Mouse (Mus musculus) kidney, embryonic 15.5 days (tissue): ENCODE measurements around the gene Hyou1. TPM values are rescaled to one million over a fixed set of nuclear protein-coding genes. Genes with fewer than 3 reads are reported as not detected.
A peak's percentile ranks its signal among the peaks of the same experiment; 100 is the strongest.
"Not testable (repeated sequence)": the region's sequence is repeated elsewhere in the genome, so short reads cannot be mapped to it uniquely, and the experiment has no call there.

Experiments used
- ATAC-seq: fragments of 200-750 bp; cut with Nextera tagmentation; replicated peaks from 2 replicates; pipeline ENCODE4 v1.8.0; 2017; ENCODE audit warnings: moderate TSS enrichment; ENCODE audit not compliant: low FRiP score
- H3K27ac ChIP-seq: fragments of 300-500 bp; sonication (generic); 2 replicates; pipeline ENCODE4 v1.5.1; 2015; ENCODE audit warnings: mild to moderate bottlenecking, inconsistent platforms
- H3K27me3 ChIP-seq: fragments of 300-500 bp; sonication (generic); 2 replicates; pipeline ENCODE4 v1.6.1; 2015; ENCODE audit warnings: inconsistent platforms
- H3K36me3 ChIP-seq: fragments of 300-500 bp; sonication (generic); 2 replicates; pipeline ENCODE4 v1.6.1; 2015; ENCODE audit warnings: inconsistent platforms
- H3K4me1 ChIP-seq: fragments of 300-500 bp; sonication (generic); 2 replicates; pipeline ENCODE4 v1.6.1; 2015; ENCODE audit warnings: inconsistent platforms
- H3K4me2 ChIP-seq: fragments of 300-500 bp; sonication (generic); 2 replicates; pipeline ENCODE4 v1.6.1; 2015; ENCODE audit warnings: moderate library complexity, mild to moderate bottlenecking, inconsistent platforms
- H3K4me3 ChIP-seq: fragments of 300-500 bp; sonication (generic); replicated peaks from 2 replicates; pipeline ENCODE4 v1.5.1; 2015; ENCODE audit warnings: mild to moderate bottlenecking, inconsistent platforms
- H3K9ac ChIP-seq: fragments of 300-500 bp; sonication (generic); 2 replicates; pipeline ENCODE4 v1.6.1; 2015; ENCODE audit warnings: mild to moderate bottlenecking, inconsistent platforms
- H3K9me3 ChIP-seq: fragments of 300-500 bp; sonication (generic); replicated peaks from 2 replicates; pipeline ENCODE4 v1.6.1; 2016; ENCODE audit warnings: inconsistent platforms
- WGBS: fragments of 180-500 bp; shearing (Covaris S2); methylation state at CpG from one replicate; pipeline ENCODE4 v1.1.7; 2015; ENCODE audit warnings: mixed read lengths; 5-methylcytosine and 5-hydroxymethylcytosine counted together
- polyA plus RNA-seq: library from polyadenylated mRNA; unstranded; fragments of >200 nt; fragmentation: Nextera tagmentation; extraction: Ambion mirVana; gene quantifications from 2 replicates; pipeline ENCODE4 v1.2.1, GENCODE M21; 2015

Hyou1 gene
- polyA plus RNA-seq, 1 experiment from 2014 or later = 48.2 TPM

- no peaks in the 10 kb centered on the region for H3K9me3 ChIP-seq
- no peak overlapping the region for H3K9ac ChIP-seq
- H3K4me3 ChIP-seq = no peak overlapping the region
- H3K27me3 ChIP-seq = no peaks in the 10 kb centered on the region
- H3K36me3 ChIP-seq = peaks cover 64% of the 10 kb centered on the region
- 80% methylated on average over 2 of the region's 2 CpGs for WGBS
- ATAC-seq = no peak
- H3K27ac ChIP-seq = no peak overlapping the region
- peaks cover 16% of the 10 kb centered on the region for H3K4me1 ChIP-seq
- H3K4me2 ChIP-seq = no peak overlapping the region
Measured at GRCm38 (mm10) chr9:44410647-44411336, 31.5 kb downstream of the Hyou1 start.

- Histone ChIP-seq H3K4me1 (peaks cover 12% of the 10 kb centered on the region), H3K27ac (no peak overlapping the region), H3K4me2 (no peak overlapping the region), H3K27me3 (no peaks in the 10 kb centered on the region), H3K4me3 (no peak overlapping the region), H3K9ac (no peak overlapping the region), H3K36me3 (peaks cover 71% of the 10 kb centered on the region), H3K9me3 (no peaks in the 10 kb centered on the region)
- 91% methylated on average over 1 of the region's 1 CpGs for WGBS
- ATAC-seq = no peak
Measured at GRCm38 (mm10) chr9:44411601-44412130, 32.4 kb downstream of the Hyou1 start.

- ATAC-seq = no peak
- WGBS = 87% methylated on average over 4 of the region's 4 CpGs
- Histone ChIP-seq H3K9ac (no peak overlapping the region), H3K27ac (0 out of 2 replicates have a peak overlapping the region, but pooled peaks have one; percentile 19), H3K4me2 (no peak overlapping the region), H3K27me3 (no peaks in the 10 kb centered on the region), H3K4me1 (peaks cover 16% of the 10 kb centered on the region), H3K36me3 (peaks cover 71% of the 10 kb centered on the region), H3K9me3 (no peaks in the 10 kb centered on the region), H3K4me3 (no peak overlapping the region)
Measured at GRCm38 (mm10) chr9:44412306-44412705, 33.0 kb downstream of the Hyou1 start.

- peaks cover 71% of the 10 kb centered on the region for H3K36me3 ChIP-seq
Measured at GRCm38 (mm10) chr9:44412781-44413180, 33.5 kb downstream of the Hyou1 start.

GRCm38 (mm10) chr9:44417156-44417891 lies 38.0 kb downstream of the Hyou1 start:
- peak overlapping the region; percentile 76 for H3K4me3 ChIP-seq
- H3K9me3 ChIP-seq = no peaks in the 10 kb centered on the region
- peak overlapping the region; percentile 88 for H3K27ac ChIP-seq
- WGBS = 7% methylated on average over 26 of the region's 26 CpGs
- peaks cover 18% of the 10 kb centered on the region for H3K4me1 ChIP-seq
- no peaks in the 10 kb centered on the region for H3K27me3 ChIP-seq
- ATAC-seq = peak; percentile 85
- peak overlapping the region; percentile 75 for H3K9ac ChIP-seq
- H3K4me2 ChIP-seq = peak overlapping the region; percentile 79
- H3K36me3 ChIP-seq = peaks cover 35% of the 10 kb centered on the region

More at GRCm38 (mm10) chr9:44412781-44413180, 33.5 kb downstream of the Hyou1 start:
- Histone ChIP-seq H3K4me3 (no peak overlapping the region), H3K4me2 (no peak overlapping the region), H3K9ac (no peak overlapping the region), H3K9me3 (no peaks in the 10 kb centered on the region), H3K27me3 (no peaks in the 10 kb centered on the region), H3K27ac (0 out of 2 replicates have a peak overlapping the region, but pooled peaks have one; percentile 19), H3K4me1 (peaks cover 19% of the 10 kb centered on the region)
- no peak for ATAC-seq
- WGBS = 83% methylated on average over 2 of the region's 2 CpGs

GRCm38 (mm10) chr9:44417892-44418363 lies 38.6 kb downstream of the Hyou1 start:
- peak overlapping the region; percentile 79 for H3K4me2 ChIP-seq
- ATAC-seq = peak; percentile 93
- peaks cover 29% of the 10 kb centered on the region for H3K36me3 ChIP-seq
- no peaks in the 10 kb centered on the region for H3K27me3 ChIP-seq
- H3K4me3 ChIP-seq = peak overlapping the region; percentile 76
- H3K27ac ChIP-seq = peak overlapping the region; percentile 88
- H3K9ac ChIP-seq = peak overlapping the region; percentile 75
- WGBS = under 1% methylated on average over 38 of the region's 38 CpGs
- no peaks in the 10 kb centered on the region for H3K9me3 ChIP-seq
- peaks cover 18% of the 10 kb centered on the region for H3K4me1 ChIP-seq

- ATAC-seq = no peak
- peak within 1 kb of the TSS; percentile 88 for H3K27ac ChIP-seq
Measured at GRCm38 (mm10) chr9:44418519-44419385, 39.5 kb downstream of the Hyou1 start, which contains the start of gene Ccdc84. Gene Ccdc84 (minus strand): TSS chr9:44418569.

GRCm38 (mm10) chr9:44419730-44420129 lies 40.4 kb downstream of the Hyou1 start:
- 92% methylated on average over 9 of the region's 9 CpGs for WGBS
- Histone ChIP-seq H3K4me1 (peaks cover 18% of the 10 kb centered on the region), H3K36me3 (peaks cover 13% of the 10 kb centered on the region)
- not testable (repeated sequence) for H3K4me3 ChIP-seq, H3K27ac ChIP-seq, H3K4me2 ChIP-seq, H3K9me3 ChIP-seq, ATAC-seq, H3K9ac ChIP-seq, H3K27me3 ChIP-seq

More at GRCm38 (mm10) chr9:44418519-44419385, 39.5 kb downstream of the Hyou1 start, which contains the start of gene Ccdc84:
- 75% methylated on average over 14 of the region's 14 CpGs for WGBS
- Histone ChIP-seq H3K9ac (peak within 1 kb of the TSS; percentile 75), H3K4me3 (peak within 1 kb of the TSS; percentile 76), H3K27me3 (no peaks in the 10 kb centered on the region), H3K4me1 (peaks cover 18% of the 10 kb centered on the region), H3K9me3 (no peaks in the 10 kb centered on the region), H3K36me3 (peaks cover 23% of the 10 kb centered on the region), H3K4me2 (peak within 1 kb of the TSS; percentile 79)

GRCm38 (mm10) chr9:44420280-44420898 lies 41.1 kb downstream of the Hyou1 start:
- peaks cover 18% of the 10 kb centered on the region for H3K4me1 ChIP-seq
- ATAC-seq = no peak
- H3K4me2 ChIP-seq = no peak overlapping the region
- peaks cover 11% of the 10 kb centered on the region for H3K36me3 ChIP-seq
- H3K9ac ChIP-seq = no peak overlapping the region
- no peaks in the 10 kb centered on the region for H3K9me3 ChIP-seq
- H3K4me3 ChIP-seq = no peak overlapping the region
- 67% methylated on average over 5 of the region's 5 CpGs for WGBS
- H3K27me3 ChIP-seq = no peaks in the 10 kb centered on the region
- H3K27ac ChIP-seq = no peak overlapping the region

- no peak overlapping the region for H3K4me2 ChIP-seq
- no peak overlapping the region for H3K9ac ChIP-seq
- no peak overlapping the region for H3K27ac ChIP-seq
- 83% methylated on average over 4 of the region's 4 CpGs for WGBS
- H3K27me3 ChIP-seq = no peaks in the 10 kb centered on the region
- ATAC-seq = no peak
- peaks cover 3% of the 10 kb centered on the region; the same call in 1 of the 2 replicates for H3K4me1 ChIP-seq
- H3K36me3 ChIP-seq = no peaks in the 10 kb centered on the region
- H3K9me3 ChIP-seq = no peaks in the 10 kb centered on the region
- no peak overlapping the region for H3K4me3 ChIP-seq
Measured at GRCm38 (mm10) chr9:44423576-44423975, 44.3 kb downstream of the Hyou1 start.
